14 mouse cellular contexts compared by ENCODE assay signal in genomic region chr2:11211961-11212562, GRCm38 (mm10). TPM values are rescaled to one million over a fixed set of nuclear protein-coding genes. Genes with fewer than 3 reads are reported as not detected.
A peak's percentile ranks its signal among the peaks of the same experiment; 100 is the strongest.
DNase-seq lines count a peak whose midpoint lies in the region; ATAC-seq lines count a peak whose summit lies in the region.
"Had no signal": no experiment of that assay in that cellular context is flagged by ENCODE, and none has a peak within 500 bp of the region (broad histone marks: within the 10 kb centered on the region; RNA-seq: fewer than 3 reads in every experiment).

No protein-coding gene starts in this region.

- no peaks in the 10 kb centered on the region for H3K27me3 ChIP-seq in lung, embryonic 16.5 days (ENCODE audit: control insufficient read depth, insufficient read depth, low read depth, low read length)
- H3K27me3 ChIP-seq: heart, embryonic 15.5 days; limb, embryonic 15.5 days; lung, embryonic 15.5 days; midbrain, embryonic 12.5 days had no signal

- no peak overlapping the region for H3K27ac ChIP-seq in lung, embryonic 16.5 days (ENCODE audit: low read length)
- H3K27ac ChIP-seq: embryonic facial prominence, embryonic 10.5 days; heart, embryonic 15.5 days; limb, embryonic 15.5 days; lung, embryonic 15.5 days; midbrain, embryonic 12.5 days had no signal

- no peaks in the 10 kb centered on the region for H3K36me3 ChIP-seq in lung, embryonic 16.5 days (ENCODE audit: control insufficient read depth, insufficient read depth, low read length)
- H3K36me3 ChIP-seq: embryonic facial prominence, embryonic 10.5 days; heart, embryonic 15.5 days; limb, embryonic 15.5 days; lung, embryonic 15.5 days; midbrain, embryonic 12.5 days had no signal

- no peaks in the 10 kb centered on the region for H3K4me1 ChIP-seq in lung, embryonic 16.5 days (replicated peaks; ENCODE audit: control insufficient read depth, insufficient read depth, low read length)
- H3K4me1 ChIP-seq: embryonic facial prominence, embryonic 10.5 days; heart, embryonic 15.5 days; limb, embryonic 15.5 days; lung, embryonic 15.5 days; midbrain, embryonic 12.5 days had no signal

- no peak overlapping the region for H3K4me2 ChIP-seq in lung, embryonic 16.5 days (ENCODE audit: low read depth, low read length)
- H3K4me2 ChIP-seq: heart, embryonic 15.5 days; limb, embryonic 15.5 days; lung, embryonic 15.5 days; midbrain, embryonic 12.5 days had no signal

- no peak overlapping the region for H3K9ac ChIP-seq in lung, embryonic 16.5 days (ENCODE audit: low read length)
- H3K9ac ChIP-seq: heart, embryonic 15.5 days; limb, embryonic 15.5 days; lung, embryonic 15.5 days; midbrain, embryonic 12.5 days had no signal

- no peak for DNase-seq in lung, postnatal 10 days
- DNase-seq in induced T-regulatory cell, adult 2 months (ENCODE audit: low read depth), result peak; percentile 89
- peak; percentile 14 for DNase-seq in kidney, postnatal 14 days
- DNase-seq in urinary bladder, postnatal 36 days (ENCODE audit: low spot score in 2 of 2), result peak; percentile 59 to 62
- DNase-seq in right cerebral cortex, adult 18-20 months, result no peak
- no peak for DNase-seq in cerebellum, adult 9-10 months
- no peak for DNase-seq in right cerebral cortex, postnatal 36 days (ENCODE audit: low spot score in 2 of 2)
- DNase-seq: adrenal gland, postnatal 14 days had no signal

- H3K9me3 ChIP-seq in lung, embryonic 16.5 days (ENCODE audit: control insufficient read depth, low read length), result no peaks in the 10 kb centered on the region
- H3K9me3 ChIP-seq: embryonic facial prominence, embryonic 10.5 days; heart, embryonic 15.5 days; limb, embryonic 15.5 days; lung, embryonic 15.5 days had no signal

- 0 out of 2 replicates have a peak, but pooled peaks have one; percentile 20 for ATAC-seq in lung, embryonic 16.5 days (ENCODE audit: low read depth)

- no peak overlapping the region for H3K4me3 ChIP-seq in lung, embryonic 16.5 days (ENCODE audit: low read length)
- H3K4me3 ChIP-seq: embryonic facial prominence, embryonic 10.5 days; heart, embryonic 15.5 days; limb, embryonic 15.5 days; lung, embryonic 15.5 days; midbrain, embryonic 12.5 days had no signal

- 27% methylated on average over 7 of the region's 7 CpGs for WGBS in lung, embryonic 16.5 days

RNA-seq across cellular contexts. Expression of gene Prkcq, which starts 40.2 kb away (rescaled TPM):
- polyA plus RNA-seq in lung, embryonic 16.5 days (2015; fragmentation: Nextera tagmentation; extraction: Ambion mirVana), result 2.4 and 2.8 TPM in 2 replicates

Comparison
In these comparisons a context has a peak if more than half of its experiments do, and no peak if none do; other contexts are left out.
1. DNase-seq: peak in induced T-regulatory cell, adult 2 months (single experiment), kidney, postnatal 14 days (single experiment) and urinary bladder, postnatal 36 days (2 of 2); none in lung, postnatal 10 days (single experiment), right cerebral cortex, adult 18-20 months (single experiment), cerebellum, adult 9-10 months (single experiment) and right cerebral cortex, postnatal 36 days (0 of 2).